Mouse (Mus musculus) limb, embryonic 14.5 days (tissue): ENCODE results near the gene Pde4b. TPM values are rescaled to one million over a fixed set of nuclear protein-coding genes. Genes with fewer than 3 reads are reported as not detected.

Experiments used
- ATAC-seq: fragments of 200-750 bp; cut with Nextera tagmentation; 2 replicates; pipeline ENCODE4 v1.8.0; 2017; ENCODE audit warnings: low read depth, moderate number of reproducible peaks, moderate TSS enrichment; ENCODE audit not compliant: low FRiP score
- DNase-seq: peaks from one replicate; pipeline ENCODE4 v3.0.0-alpha.2; 2015; ENCODE audit warnings: low spot score
- H3K27ac ChIP-seq: fragments of 300-500 bp; sonication (generic); replicated peaks from 2 replicates; pipeline ENCODE4 v1.5.1; 2014; ENCODE audit warnings: low read depth, mild to moderate bottlenecking, low read length, moderate library complexity, mixed read lengths
- H3K27me3 ChIP-seq: fragments of 300-500 bp; sonication (generic); 2 replicates; pipeline ENCODE4 v1.6.1; 2014; ENCODE audit warnings: low read length, mixed read lengths; ENCODE audit not compliant: control insufficient read depth, insufficient read depth
- H3K36me3 ChIP-seq: fragments of 300-500 bp; sonication (generic); 2 replicates; pipeline ENCODE4 v1.6.1; 2014; ENCODE audit warnings: mild to moderate bottlenecking, low read length, moderate library complexity, mixed read lengths; ENCODE audit not compliant: control insufficient read depth, insufficient read depth
- H3K4me1 ChIP-seq: fragments of 300-500 bp; sonication (generic); 2 replicates; pipeline ENCODE4 v1.6.1; 2014; ENCODE audit warnings: antibody characterized with exemption, low read length, mixed read lengths; ENCODE audit not compliant: control insufficient read depth, insufficient read depth
- H3K4me2 ChIP-seq: fragments of 300-500 bp; sonication (generic); replicated peaks from 2 replicates; pipeline ENCODE4 v1.6.1; 2014; ENCODE audit warnings: low read depth, mild to moderate bottlenecking, low read length, moderate library complexity; ENCODE audit not compliant: severe bottlenecking
- H3K4me3 ChIP-seq: fragments of 300-500 bp; sonication (generic); replicated peaks from 2 replicates; pipeline ENCODE4 v1.5.1; 2014; ENCODE audit warnings: low read length
- H3K9ac ChIP-seq: fragments of 300-500 bp; sonication (generic); 2 replicates; pipeline ENCODE4 v1.6.1; 2014; ENCODE audit warnings: mild to moderate bottlenecking, low read depth, low read length, moderate library complexity; ENCODE audit not compliant: severe bottlenecking
- H3K9me3 ChIP-seq: fragments of 300-500 bp; sonication (generic); 2 replicates; pipeline ENCODE4 v1.6.1; 2016; ENCODE audit warnings: low read length; ENCODE audit not compliant: control insufficient read depth
- POLR2A ChIP-seq: fragments of 200-500 bp; IDR thresholded peaks from 2 replicates; pipeline ENCODE4 v1.8.0; 2012; ENCODE audit warnings: inconsistent platforms, mild to moderate bottlenecking, moderate library complexity, borderline replicate concordance; ENCODE audit not compliant: insufficient read depth, insufficient read length; ENCODE audit errors: extremely low read depth
- WGBS: fragments of 180-500 bp; shearing (Covaris S2); extraction: QIAGEN DNeasy Blood & Tissue Kit; methylation state at CpG from one replicate; pipeline ENCODE4 v1.1.7; 2014; 5-methylcytosine and 5-hydroxymethylcytosine counted together
- polyA plus RNA-seq, 2 experiments: library from polyadenylated mRNA; depleted of rRNA in 1 of 2; stranded (reverse) in 1 of 2; unstranded in 1 of 2; fragments of >200 nt; fragmentation: Nextera tagmentation in 1 of 2; extraction: Ambion mirVana in 1 of 2; gene quantifications; 2 replicates each; pipeline versions ENCODE4 v1.2.1 to v1.2.3; 2012 to 2014

The Pde4b gene
- polyA plus RNA-seq, 2 experiments = 14.4 to 18.3 TPM

- 78% methylated on average over 6 of the region's 6 CpGs for WGBS
- DNase-seq = no peak
- no peaks in the 10 kb centered on the region for H3K4me1 ChIP-seq
Observed at GRCm38 (mm10) chr4:102256170-102256960, 169.0 kb downstream of the Pde4b start.

DNA sequence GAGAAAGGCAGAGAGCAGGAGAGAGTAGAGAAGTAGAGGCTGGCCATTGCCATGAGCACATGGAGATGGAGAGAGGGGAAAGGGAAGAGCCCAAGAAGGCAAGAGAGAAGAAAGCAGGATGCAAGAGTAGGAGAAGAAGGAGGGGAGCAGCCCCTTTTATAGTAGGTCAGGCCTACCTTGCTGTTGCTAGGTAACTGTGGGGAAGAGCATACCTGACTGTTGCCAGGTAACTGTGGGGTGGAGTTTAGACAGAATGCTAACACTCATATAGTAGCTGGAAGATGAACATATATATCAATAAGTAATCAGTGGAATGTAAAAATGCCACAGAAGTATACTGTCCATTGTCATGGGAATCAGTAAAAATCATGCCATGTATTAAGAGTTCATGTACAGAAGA lies 172.9 kb downstream of the Pde4b start:
- Histone ChIP-seq H3K27me3 (no peaks in the 10 kb centered on the region), H3K4me3 (no peak overlapping the region), H3K9me3 (no peaks in the 10 kb centered on the region), H3K4me1 (no peaks in the 10 kb centered on the region), H3K27ac (no peak overlapping the region), H3K4me2 (no peak overlapping the region), H3K9ac (no peak overlapping the region), H3K36me3 (no peaks in the 10 kb centered on the region)
- no peak for ATAC-seq
- DNase-seq = no peak
- TF ChIP-seq POLR2A = no peak

More at GRCm38 (mm10) chr4:102256170-102256960, 169.0 kb downstream of the Pde4b start:
- Histone ChIP-seq H3K9ac (no peak overlapping the region), H3K36me3 (no peaks in the 10 kb centered on the region), H3K4me2 (no peak overlapping the region), H3K4me3 (no peak overlapping the region), H3K27me3 (no peaks in the 10 kb centered on the region), H3K9me3 (no peaks in the 10 kb centered on the region), H3K27ac (no peak overlapping the region)
- no peak for TF ChIP-seq POLR2A
- ATAC-seq = no peak

DNA sequence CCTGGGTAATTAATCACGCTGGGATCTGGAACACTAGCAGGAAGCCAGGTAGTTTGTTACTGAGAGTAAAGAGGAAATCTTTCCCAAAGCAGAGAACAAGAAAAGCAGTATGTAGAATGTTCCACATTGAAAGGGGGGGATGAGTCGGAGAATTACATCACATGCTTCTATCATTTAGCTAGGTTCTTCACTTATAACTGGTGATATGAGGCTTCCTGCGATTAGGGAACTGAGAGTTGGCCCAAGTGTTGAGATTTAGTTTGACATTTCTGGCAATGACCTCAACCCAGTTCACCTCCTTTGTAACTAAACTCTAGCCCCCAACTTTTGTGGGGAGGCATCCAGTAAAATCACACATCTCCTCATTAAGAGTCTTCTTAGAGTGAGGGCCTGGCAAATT lies 185.0 kb downstream of the Pde4b start:
- Histone ChIP-seq H3K27me3 (no peaks in the 10 kb centered on the region), H3K9ac (no peak overlapping the region), H3K4me1 (no peaks in the 10 kb centered on the region), H3K36me3 (no peaks in the 10 kb centered on the region), H3K4me3 (no peak overlapping the region), H3K4me2 (no peak overlapping the region), H3K9me3 (no peaks in the 10 kb centered on the region), H3K27ac (no peak overlapping the region)
- ATAC-seq = no peak
- TF ChIP-seq POLR2A = no peak
- DNase-seq = no peak
- 79% methylated on average over 3 of the region's 3 CpGs for WGBS

GRCm38 (mm10) chr4:102272749-102273148 lies 185.4 kb downstream of the Pde4b start:
- 77% methylated on average over 4 of the region's 4 CpGs for WGBS
- no peaks in the 10 kb centered on the region for H3K36me3 ChIP-seq
- H3K9me3 ChIP-seq = no peaks in the 10 kb centered on the region
- H3K4me1 ChIP-seq = no peaks in the 10 kb centered on the region
- ATAC-seq = no peak
- H3K27me3 ChIP-seq = no peaks in the 10 kb centered on the region
- no peak overlapping the region for H3K27ac ChIP-seq
- no peak overlapping the region for H3K9ac ChIP-seq
- no peak overlapping the region for H3K4me2 ChIP-seq
- no peak for DNase-seq
- no peak for TF ChIP-seq POLR2A
- no peak overlapping the region for H3K4me3 ChIP-seq

DNA sequence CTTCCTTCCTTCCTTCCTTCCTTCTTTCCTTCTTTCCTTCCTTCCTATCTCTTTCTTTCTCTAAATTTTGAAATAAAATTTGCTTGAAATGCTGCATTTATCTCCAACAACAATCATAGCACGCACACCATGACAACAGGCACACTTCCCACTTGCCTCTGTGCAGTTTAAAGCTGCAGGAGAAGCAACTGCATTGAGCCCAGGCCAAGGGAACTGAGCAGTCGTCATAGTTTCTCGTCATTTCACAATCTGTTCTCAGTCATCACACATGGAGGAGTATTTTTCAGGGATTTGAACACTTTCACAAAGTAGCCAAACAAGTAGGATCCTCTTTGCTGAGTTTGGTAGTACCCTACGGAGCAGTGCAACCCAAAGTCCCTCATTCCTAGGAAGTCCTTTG lies 188.4 kb downstream of the Pde4b start:
- no peaks in the 10 kb centered on the region for H3K27me3 ChIP-seq
- 75% methylated on average over 4 of the region's 4 CpGs for WGBS
- ATAC-seq = no peak
- no peaks in the 10 kb centered on the region for H3K9me3 ChIP-seq
- DNase-seq = no peak
- no peak for TF ChIP-seq POLR2A
- H3K4me1 ChIP-seq = no peaks in the 10 kb centered on the region
- H3K9ac ChIP-seq = no peak overlapping the region
- H3K4me3 ChIP-seq = no peak overlapping the region
- no peak overlapping the region for H3K27ac ChIP-seq
- H3K4me2 ChIP-seq = no peak overlapping the region
- no peaks in the 10 kb centered on the region for H3K36me3 ChIP-seq
